Mouse (Mus musculus) megakaryocyte progenitor cell, adult 5-6 weeks (primary cell): ENCODE results near the gene Btbd2. TPM values are rescaled to one million over a fixed set of nuclear protein-coding genes. Genes with fewer than 3 reads are reported as not detected.
"Not testable (repeated sequence)": the region's sequence is repeated elsewhere in the genome, so short reads cannot be mapped to it uniquely, and the experiment has no call there.

ENCODE experiments used
- ATAC-seq: replicated peaks from 2 replicates; pipeline ENCODE4 v1.8.0; 2016; ENCODE audit warnings: mild to moderate bottlenecking, moderate TSS enrichment, inconsistent platforms; ENCODE audit not compliant: poor library complexity
- total RNA-seq, 2 experiments: library from RNA; stranded (forward) in 1 of 2; stranded (reverse) in 1 of 2; fragments of 157-497, 149-512 nt in 1 of 2; fragments of 200-1000 nt in 1 of 2; gene quantifications; 2 replicates each; pipeline versions ENCODE4 v1.2.3 to v1.2.4; 2015 to 2017

Btbd2 gene
- total RNA-seq, 2 experiments from 2014 or later = 10.5 to 25.7 TPM

DNA sequence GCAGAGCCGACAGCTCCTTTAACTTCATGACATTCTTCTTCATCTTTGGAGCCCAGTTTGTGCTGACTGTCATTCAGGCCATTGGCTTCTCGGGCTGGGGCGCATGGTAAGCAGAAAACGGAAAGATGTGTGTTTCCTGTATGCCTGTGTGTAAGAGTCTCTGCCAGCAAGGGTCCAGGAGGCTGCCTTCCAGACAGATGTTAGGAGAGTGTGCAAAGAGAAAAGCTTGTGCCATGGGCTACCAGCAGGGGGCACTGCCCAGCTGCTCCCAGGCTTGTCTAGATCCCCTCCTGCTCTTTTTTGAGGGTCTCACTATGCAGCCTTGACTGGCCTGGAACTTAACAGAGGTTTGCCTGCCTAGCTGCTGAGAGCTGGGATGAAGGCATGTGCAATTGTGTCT is 45.8 kb downstream of the Btbd2 start:
- peak; percentile 76 for ATAC-seq

DNA sequence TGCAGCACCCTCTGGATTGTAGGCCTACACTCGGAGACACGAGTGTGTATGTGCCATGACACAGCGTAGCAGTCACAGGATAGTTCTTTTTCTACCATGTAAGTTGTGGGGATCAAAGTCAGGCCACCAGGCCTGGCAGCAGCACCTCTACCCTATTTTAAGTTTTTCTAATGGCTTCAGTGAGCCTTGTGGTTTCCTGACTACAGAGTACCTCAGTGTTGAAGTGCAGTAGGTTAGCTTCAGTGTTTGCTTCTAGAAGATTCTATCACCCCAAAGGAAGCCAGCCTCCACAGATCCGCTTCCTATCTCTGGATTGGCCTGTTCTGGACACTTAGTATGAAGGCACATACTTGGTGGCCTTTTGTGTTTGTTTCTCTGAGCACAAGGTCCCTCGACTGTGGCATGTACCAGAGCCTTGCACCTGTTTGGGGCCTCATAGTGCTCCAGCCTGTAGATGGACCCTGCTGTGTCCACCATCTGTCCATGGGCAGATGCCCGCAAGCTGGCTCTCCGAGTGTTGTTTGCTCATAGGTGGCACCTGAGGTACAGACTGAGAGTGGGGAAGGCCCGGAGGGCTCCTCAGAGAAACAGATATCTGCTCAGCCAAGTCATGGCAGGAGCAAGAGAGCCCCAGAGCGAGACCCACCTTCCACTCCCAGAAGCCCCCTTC is 46.6 kb downstream of the Btbd2 start:
- no peak for ATAC-seq

DNA sequence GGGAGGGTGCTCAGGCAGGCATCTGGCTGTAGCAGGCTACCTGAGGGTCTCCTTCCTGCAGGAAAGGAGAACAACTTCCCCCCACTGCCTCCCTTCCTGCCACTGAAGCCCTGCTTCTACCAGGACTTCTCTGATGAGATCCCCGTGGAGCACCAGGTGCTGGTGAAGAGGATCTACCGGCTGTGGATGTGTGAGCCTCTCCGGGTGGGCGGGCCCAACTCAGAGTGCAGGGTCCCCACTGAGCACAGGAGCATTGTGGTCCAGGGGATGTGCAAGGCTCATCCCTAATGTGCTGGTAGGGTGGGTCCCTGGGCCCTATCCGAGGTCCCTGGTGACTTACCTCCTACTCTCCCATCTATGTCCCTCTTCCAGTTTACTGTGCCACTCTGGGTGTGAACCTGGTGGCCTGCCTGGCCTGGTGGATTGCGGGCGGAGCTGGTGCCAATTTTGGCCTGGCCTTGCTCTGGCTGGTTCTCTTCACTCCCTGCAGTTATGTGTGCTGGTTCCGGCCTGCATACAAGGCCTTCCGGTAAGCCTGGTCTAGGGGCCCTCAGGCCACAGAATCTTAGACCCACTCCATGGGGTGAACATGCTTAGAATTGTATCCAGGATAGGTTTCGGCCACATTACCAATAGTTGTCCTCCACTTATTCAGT is 47.5 kb downstream of the Btbd2 start:
- ATAC-seq = no peak

DNA sequence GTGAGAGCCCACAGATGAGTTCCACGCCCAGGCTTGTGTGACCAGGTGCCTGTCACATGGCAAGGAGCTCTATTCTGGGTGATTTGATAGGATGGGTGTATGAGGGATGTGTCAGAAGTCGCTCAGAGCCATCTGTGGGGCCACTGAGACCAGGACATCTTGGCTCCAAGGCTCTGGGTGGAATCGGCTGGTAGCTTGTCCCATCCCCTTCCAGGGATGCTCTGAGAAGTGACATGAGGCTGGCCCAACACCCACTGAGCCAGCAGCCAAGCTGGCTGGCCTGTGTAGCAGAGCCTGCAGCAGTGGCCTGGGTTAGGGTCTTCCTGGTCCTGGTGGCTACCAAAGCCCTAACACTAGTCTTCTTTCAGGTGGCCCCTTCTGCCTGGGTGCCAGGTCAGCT is 48.4 kb downstream of the Btbd2 start:
- no peak for ATAC-seq

DNA sequence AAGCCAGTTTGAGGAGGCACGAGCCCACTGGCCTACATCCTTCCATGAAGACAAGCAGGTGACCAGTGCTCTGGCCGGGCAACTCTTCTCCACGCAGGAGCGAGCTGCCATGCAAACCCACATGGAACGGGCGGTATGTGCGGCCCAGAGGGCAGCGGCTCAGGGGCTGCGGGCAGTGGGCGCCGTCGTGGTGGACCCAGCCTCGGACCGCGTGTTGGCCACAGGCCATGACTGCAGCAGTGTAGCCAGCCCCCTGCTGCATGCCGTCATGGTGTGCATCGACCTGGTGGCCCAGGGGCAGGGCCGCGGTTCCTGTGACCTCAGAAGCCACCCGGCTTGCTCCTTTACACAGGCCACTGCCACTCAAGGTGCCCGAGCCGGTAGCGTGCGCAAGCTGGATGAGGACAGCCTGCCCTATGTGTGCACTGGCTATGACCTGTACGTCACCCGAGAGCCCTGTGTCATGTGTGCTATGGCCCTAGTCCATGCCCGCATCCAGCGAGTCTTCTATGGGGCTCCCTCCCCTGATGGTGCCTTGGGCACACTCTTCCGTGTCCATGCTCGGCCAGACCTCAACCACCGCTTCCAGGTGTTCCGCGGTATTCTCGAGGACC is 50.0 kb downstream of the Btbd2 start:
- no peak for ATAC-seq

DNA sequence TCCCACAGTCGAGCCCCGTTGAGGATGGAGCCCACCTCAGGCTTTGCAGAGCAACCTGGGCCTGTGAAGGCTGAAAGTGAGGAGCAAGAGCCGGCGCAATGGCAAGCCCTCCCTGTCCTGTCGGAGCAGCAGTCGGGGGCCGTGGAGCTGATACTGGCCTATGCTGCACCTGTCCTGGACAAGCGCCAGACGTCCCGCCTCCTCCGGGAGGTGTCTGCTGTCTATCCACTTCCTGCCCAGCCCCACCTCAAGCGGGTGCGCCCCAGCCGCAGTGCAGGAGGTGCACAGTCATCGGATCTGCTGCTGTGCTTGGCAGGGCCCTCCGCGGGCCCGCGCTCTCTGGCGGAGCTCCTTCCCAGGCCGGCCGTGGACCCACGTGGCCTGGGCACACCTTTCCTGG is 50.6 kb downstream of the Btbd2 start:
- ATAC-seq = no peak

- ATAC-seq = not testable (repeated sequence)
Measured at GRCm38 (mm10) chr10:80605721-80606120, 51.1 kb downstream of the Btbd2 start, which contains the start of gene Gm49322. Gene Gm49322 (plus strand): TSS chr10:80606021.

DNA sequence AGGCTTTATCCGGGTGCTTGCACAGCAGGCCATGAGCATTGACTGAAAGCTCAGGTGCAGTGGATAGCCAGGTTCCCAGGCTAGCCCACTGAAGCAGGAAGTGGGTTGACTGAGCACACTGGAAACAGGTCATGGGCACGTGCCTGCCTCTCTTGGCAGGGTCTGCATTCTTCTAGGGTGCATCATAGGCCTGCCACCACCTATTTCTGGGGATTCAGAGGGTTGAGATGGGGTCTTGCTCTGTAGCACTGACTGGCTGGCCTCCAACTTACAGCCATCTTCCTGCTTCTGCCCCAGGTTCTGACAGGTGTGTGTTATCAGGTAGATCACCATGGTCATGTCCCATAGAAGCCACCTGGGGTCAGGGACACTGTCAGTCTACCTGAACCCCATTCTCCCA is 51.9 kb downstream of the Btbd2 start:
- no peak for ATAC-seq

DNA sequence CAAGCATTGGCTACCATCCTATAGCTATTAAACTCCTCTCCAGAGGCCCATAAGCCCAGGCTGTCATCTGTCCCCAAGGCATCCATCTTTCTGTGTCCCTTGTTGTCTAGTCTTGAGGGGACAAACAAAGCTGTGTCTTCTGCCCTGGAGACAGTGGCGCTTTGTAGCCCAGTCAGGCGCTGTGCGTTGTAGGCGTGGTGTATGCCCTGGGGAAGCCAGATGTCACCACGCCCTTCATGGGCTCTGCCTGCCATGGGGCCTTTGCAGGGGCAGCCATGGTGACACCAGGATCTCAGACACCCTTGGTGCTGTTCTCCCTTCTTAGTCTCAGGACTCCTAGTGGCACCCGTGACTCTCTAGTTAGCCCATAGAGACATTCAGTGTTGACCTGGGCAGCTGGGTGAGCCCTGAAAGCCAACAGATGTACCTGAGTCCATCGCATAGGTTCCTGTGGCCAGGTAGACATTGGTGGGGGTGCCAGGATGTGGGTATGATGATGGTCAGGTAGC is 52.8 kb downstream of the Btbd2 start:
- peak; percentile 49 for ATAC-seq

DNA sequence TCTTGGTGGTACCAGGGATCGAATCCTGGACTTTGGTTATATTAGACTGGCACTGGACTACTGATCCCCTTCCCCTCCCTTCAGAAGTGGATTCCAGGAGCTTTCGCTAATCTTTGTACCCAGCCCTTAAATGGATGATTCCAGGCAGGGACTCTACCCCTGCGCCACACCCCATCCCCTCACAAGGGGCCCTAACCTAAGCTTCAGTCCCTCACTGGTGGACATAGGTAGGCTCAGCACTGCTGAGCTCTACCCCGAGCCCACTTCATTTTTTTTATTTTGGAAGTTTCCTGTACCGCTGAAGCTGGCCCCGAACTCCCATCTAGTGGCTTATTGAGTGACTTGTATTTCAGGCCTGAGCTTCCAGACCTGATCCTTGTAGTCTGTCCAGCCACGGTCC is 53.5 kb downstream of the Btbd2 start:
- ATAC-seq = no peak

- peak; percentile 92 for ATAC-seq
Measured at GRCm38 (mm10) chr10:80602698-80603325, 54.1 kb downstream of the Btbd2 start, which contains the start of the genes Scamp4 and Adat3. Gene Scamp4 (plus strand): TSS chr10:80602872. Gene Adat3 (plus strand): TSS chr10:80602880.

DNA sequence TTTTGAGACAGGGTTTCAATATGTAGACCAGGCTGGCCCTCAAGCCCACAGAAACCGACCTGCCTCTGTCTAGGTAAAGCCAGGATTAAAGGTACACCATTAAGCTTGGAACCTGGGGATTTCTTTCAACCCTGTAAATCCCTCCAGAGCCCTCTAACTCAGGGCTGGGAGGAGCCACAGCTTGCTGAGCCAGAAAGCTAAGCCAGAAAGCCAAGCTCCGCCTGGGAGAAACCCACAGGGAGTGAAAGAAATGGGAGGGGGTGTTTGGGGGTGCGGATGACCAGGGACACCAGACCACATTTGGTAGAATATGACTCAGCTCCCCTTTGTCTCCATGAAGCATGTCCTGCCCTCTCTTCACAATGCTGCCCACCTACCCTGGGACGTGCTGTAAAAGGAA is 60.6 kb downstream of the Btbd2 start:
- ATAC-seq = no peak

Other genes with a start within 250 kb of the Btbd2 start
- 29.9 and 35.3 TPM in 2 replicates for gene Tcf3, start 223.4 kb downstream of the Btbd2 start, total RNA-seq (2015)
- gene Tcf3, start 223.4 kb downstream of the Btbd2 start, total RNA-seq (2017) = 33.5 and 51.0 TPM in 2 replicates
- gene Onecut3, start 162.2 kb downstream of the Btbd2 start, total RNA-seq (2015) = not detected in 2 replicates
- not detected in 2 replicates for gene Onecut3, start 162.2 kb downstream of the Btbd2 start, total RNA-seq (2017)
- not detected in 2 replicates for gene Atp8b3, start 117.9 kb downstream of the Btbd2 start, total RNA-seq (2015)
- not detected in 2 replicates for gene Atp8b3, start 117.9 kb downstream of the Btbd2 start, total RNA-seq (2017)
- 34.1 and 35.2 TPM in 2 replicates for gene Rexo1, start 95.5 kb downstream of the Btbd2 start, total RNA-seq (2015)
- gene Rexo1, start 95.5 kb downstream of the Btbd2 start, total RNA-seq (2017) = 17.1 and 19.2 TPM in 2 replicates
- 5.3 and 5.4 TPM in 2 replicates for gene Klf16, start 79.8 kb downstream of the Btbd2 start, total RNA-seq (2015)
- 4.3 and 6.0 TPM in 2 replicates for gene Klf16, start 79.8 kb downstream of the Btbd2 start, total RNA-seq (2017)
- gene Abhd17a, start 66.7 kb downstream of the Btbd2 start, total RNA-seq (2015) = 59.7 and 79.8 TPM in 2 replicates
- 20.5 and 29.4 TPM in 2 replicates for gene Abhd17a, start 66.7 kb downstream of the Btbd2 start, total RNA-seq (2017)
- gene Scamp4, start 54.2 kb downstream of the Btbd2 start, total RNA-seq (2015) = 25.9 and 27.2 TPM in 2 replicates
- gene Scamp4, start 54.2 kb downstream of the Btbd2 start, total RNA-seq (2017) = 11.2 and 15.9 TPM in 2 replicates
- gene Adat3, start 54.2 kb downstream of the Btbd2 start, total RNA-seq (2015) = 0.57 and 0.81 TPM in 2 replicates
- 0.08 TPM in 1 of 2 replicates, not detected in the other for gene Adat3, start 54.2 kb downstream of the Btbd2 start, total RNA-seq (2017)
- gene Gm49322, start 51.0 kb downstream of the Btbd2 start, total RNA-seq (2015) = 0.17 and 0.57 TPM in 2 replicates
- gene Gm49322, start 51.0 kb downstream of the Btbd2 start, total RNA-seq (2017) = 0.61 TPM in 1 of 2 replicates, not detected in the other
- gene Csnk1g2, start 34.2 kb downstream of the Btbd2 start, total RNA-seq (2015) = 39.1 and 43.1 TPM in 2 replicates
- gene Csnk1g2, start 34.2 kb downstream of the Btbd2 start, total RNA-seq (2017) = 127 and 171 TPM in 2 replicates
- 40.1 and 46.2 TPM in 2 replicates for gene Mknk2, start 21.0 kb upstream of the Btbd2 start, total RNA-seq (2015)
- gene Mknk2, start 21.0 kb upstream of the Btbd2 start, total RNA-seq (2017) = 32.8 and 44.4 TPM in 2 replicates
- gene Mob3a, start 44.9 kb upstream of the Btbd2 start, total RNA-seq (2015) = 26.4 and 31.9 TPM in 2 replicates
- gene Mob3a, start 44.9 kb upstream of the Btbd2 start, total RNA-seq (2017) = 34.9 and 39.0 TPM in 2 replicates
- gene Izumo4, start 45.1 kb upstream of the Btbd2 start, total RNA-seq (2015) = 7.0 and 13.6 TPM in 2 replicates
- gene Izumo4, start 45.1 kb upstream of the Btbd2 start, total RNA-seq (2017) = 1.7 and 4.3 TPM in 2 replicates
- 31.5 and 40.3 TPM in 2 replicates for gene Ap3d1, start 85.2 kb upstream of the Btbd2 start, total RNA-seq (2015)
- 34.7 and 48.7 TPM in 2 replicates for gene Ap3d1, start 85.2 kb upstream of the Btbd2 start, total RNA-seq (2017)
- 29.2 and 34.8 TPM in 2 replicates for gene Dot1l, start 98.1 kb upstream of the Btbd2 start, total RNA-seq (2015)
- 9.0 and 9.7 TPM in 2 replicates for gene Dot1l, start 98.1 kb upstream of the Btbd2 start, total RNA-seq (2017)
- gene Sf3a2, start 141.1 kb upstream of the Btbd2 start, total RNA-seq (2015) = 74.9 and 78.4 TPM in 2 replicates
- 11.5 and 19.0 TPM in 2 replicates for gene Sf3a2, start 141.1 kb upstream of the Btbd2 start, total RNA-seq (2017)
- 64.8 and 78.7 TPM in 2 replicates for gene Plekhj1, start 141.6 kb upstream of the Btbd2 start, total RNA-seq (2015)
- 32.6 and 43.9 TPM in 2 replicates for gene Plekhj1, start 141.6 kb upstream of the Btbd2 start, total RNA-seq (2017)
- gene Amh, start 148.2 kb upstream of the Btbd2 start, total RNA-seq (2015) = not detected in 2 replicates
- 0.14 TPM in 1 of 2 replicates, not detected in the other for gene Amh, start 148.2 kb upstream of the Btbd2 start, total RNA-seq (2017)
- gene Jsrp1, start 156.4 kb upstream of the Btbd2 start, total RNA-seq (2015) = not detected in 2 replicates
- not detected in 2 replicates for gene Jsrp1, start 156.4 kb upstream of the Btbd2 start, total RNA-seq (2017)
- 1,168 and 1,276 TPM in 2 replicates for gene Oaz1, start 169.6 kb upstream of the Btbd2 start, total RNA-seq (2015)
- 222 and 291 TPM in 2 replicates for gene Oaz1, start 169.6 kb upstream of the Btbd2 start, total RNA-seq (2017)
- not detected in 2 replicates for gene Lingo3, start 187.0 kb upstream of the Btbd2 start, total RNA-seq (2015)
- not detected in 2 replicates for gene Lingo3, start 187.0 kb upstream of the Btbd2 start, total RNA-seq (2017)
- gene Lsm7, start 198.1 kb upstream of the Btbd2 start, total RNA-seq (2015) = 125 and 137 TPM in 2 replicates
- 307 and 354 TPM in 2 replicates for gene Lsm7, start 198.1 kb upstream of the Btbd2 start, total RNA-seq (2017)
- 17.7 and 18.2 TPM in 2 replicates for gene Sppl2b, start 198.2 kb upstream of the Btbd2 start, total RNA-seq (2015)
- gene Sppl2b, start 198.2 kb upstream of the Btbd2 start, total RNA-seq (2017) = 29.4 and 39.4 TPM in 2 replicates
- gene Tmprss9, start 214.8 kb upstream of the Btbd2 start, total RNA-seq (2015) = not detected in 2 replicates
- gene Tmprss9, start 214.8 kb upstream of the Btbd2 start, total RNA-seq (2017) = not detected in 2 replicates
- 132 and 150 TPM in 2 replicates for gene Timm13, start 243.9 kb upstream of the Btbd2 start, total RNA-seq (2015)
- 55.3 and 100 TPM in 2 replicates for gene Timm13, start 243.9 kb upstream of the Btbd2 start, total RNA-seq (2017)